Mouse (Mus musculus) forebrain, embryonic 12.5 days (tissue): Measurements from ENCODE around the gene Nox3. TPM values are rescaled to one million over a fixed set of nuclear protein-coding genes. Genes with fewer than 3 reads are reported as not detected.

Experiments used
- ATAC-seq: fragments of 200-750 bp; cut with Nextera tagmentation; 2 replicates; pipeline ENCODE4 v1.8.0; 2017; ENCODE audit warnings: moderate TSS enrichment; ENCODE audit not compliant: low FRiP score
- H3K27ac ChIP-seq: fragments of 300-500 bp; sonication (generic); 2 replicates; pipeline ENCODE4 v1.5.1; 2016; ENCODE audit warnings: mild to moderate bottlenecking
- H3K27me3 ChIP-seq: fragments of 300-500 bp; sonication (generic); 2 replicates; pipeline ENCODE4 v1.6.1; 2016; ENCODE audit warnings: mild to moderate bottlenecking
- H3K36me3 ChIP-seq: fragments of 300-500 bp; sonication (generic); replicated peaks from 2 replicates; pipeline ENCODE4 v1.6.1; 2016; ENCODE audit warnings: mild to moderate bottlenecking
- H3K4me1 ChIP-seq: fragments of 300-500 bp; sonication (generic); 2 replicates; pipeline ENCODE4 v1.6.1; 2016
- H3K4me2 ChIP-seq: fragments of 300-500 bp; sonication (generic); 2 replicates; pipeline ENCODE4 v1.6.1; 2016; ENCODE audit warnings: mild to moderate bottlenecking, moderate library complexity
- H3K4me3 ChIP-seq: fragments of 300-500 bp; sonication (generic); replicated peaks from 2 replicates; pipeline ENCODE4 v1.5.1; 2016; ENCODE audit warnings: mild to moderate bottlenecking
- H3K9ac ChIP-seq: fragments of 300-500 bp; sonication (generic); 2 replicates; pipeline ENCODE4 v1.6.1; 2016; ENCODE audit warnings: mild to moderate bottlenecking
- H3K9me3 ChIP-seq: fragments of 300-500 bp; sonication (generic); 2 replicates; pipeline ENCODE4 v1.6.1; 2016
- WGBS: fragments of 180-500 bp; shearing (Covaris S2); methylation state at CpG from one replicate; pipeline ENCODE4 v1.1.7; 2016; 5-methylcytosine and 5-hydroxymethylcytosine counted together
- polyA plus RNA-seq: library from polyadenylated mRNA; unstranded; fragments of >200 nt; fragmentation: Nextera tagmentation; extraction: Ambion mirVana; gene quantifications from 2 replicates; pipeline ENCODE4 v1.2.1, GENCODE M21; 2016

The Nox3 gene
- polyA plus RNA-seq, 1 experiment from 2014 or later: not detected

DNA sequence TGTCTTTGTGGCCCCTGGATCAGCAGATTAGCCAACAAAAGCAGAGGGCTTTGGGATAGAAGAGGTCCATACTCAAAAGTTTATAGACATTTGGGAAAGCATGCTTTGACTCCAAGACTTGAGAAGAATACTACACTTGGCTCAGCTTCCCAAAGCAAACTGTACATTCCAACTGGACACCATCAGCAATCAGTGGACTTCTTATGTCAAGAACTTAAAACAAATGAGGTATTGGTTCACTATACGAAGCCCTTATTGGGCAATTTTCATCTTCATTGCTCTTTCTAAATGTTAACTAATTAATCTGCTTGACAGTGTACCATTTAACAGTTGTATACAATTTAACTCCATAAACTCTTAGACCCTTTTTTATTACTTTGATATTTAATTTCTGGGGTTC, 97.7 kb downstream of the Nox3 start:
- Histone ChIP-seq H3K27ac (no peak overlapping the region), H3K4me3 (no peak overlapping the region), H3K4me2 (no peak overlapping the region), H3K27me3 (no peaks in the 10 kb centered on the region), H3K9me3 (no peaks in the 10 kb centered on the region), H3K36me3 (no peaks in the 10 kb centered on the region), H3K4me1 (no peaks in the 10 kb centered on the region), H3K9ac (no peak overlapping the region)
- ATAC-seq: no peak
- WGBS: 77% methylated on average over 1 of the region's 1 CpGs

DNA sequence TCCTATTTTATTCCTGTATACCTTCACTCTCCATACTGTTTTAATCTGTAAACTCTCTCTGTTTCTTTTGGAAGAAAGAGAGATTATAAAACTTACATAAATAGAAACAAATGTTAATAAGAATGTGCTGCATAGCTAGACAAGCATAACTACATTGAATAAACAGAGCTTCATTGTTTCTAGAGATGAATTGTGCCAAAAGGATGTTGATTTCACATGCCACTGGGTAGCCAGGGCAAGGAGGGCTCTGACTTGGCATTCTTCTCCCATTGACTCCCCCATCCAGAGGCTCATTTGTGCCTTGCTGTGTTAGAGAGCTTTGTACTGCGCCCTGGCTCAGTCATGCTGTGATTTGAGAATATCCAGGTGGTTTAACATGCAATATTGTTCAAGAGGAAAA, 98.2 kb downstream of the Nox3 start:
- no peaks in the 10 kb centered on the region for H3K9me3 ChIP-seq
- H3K27me3 ChIP-seq: no peaks in the 10 kb centered on the region
- H3K4me3 ChIP-seq: no peak overlapping the region
- H3K4me2 ChIP-seq: no peak overlapping the region
- no peak overlapping the region for H3K9ac ChIP-seq
- WGBS: 67% methylated on average over 1 of the region's 1 CpGs
- H3K36me3 ChIP-seq: no peaks in the 10 kb centered on the region
- no peak for ATAC-seq
- no peaks in the 10 kb centered on the region for H3K4me1 ChIP-seq
- H3K27ac ChIP-seq: no peak overlapping the region

DNA sequence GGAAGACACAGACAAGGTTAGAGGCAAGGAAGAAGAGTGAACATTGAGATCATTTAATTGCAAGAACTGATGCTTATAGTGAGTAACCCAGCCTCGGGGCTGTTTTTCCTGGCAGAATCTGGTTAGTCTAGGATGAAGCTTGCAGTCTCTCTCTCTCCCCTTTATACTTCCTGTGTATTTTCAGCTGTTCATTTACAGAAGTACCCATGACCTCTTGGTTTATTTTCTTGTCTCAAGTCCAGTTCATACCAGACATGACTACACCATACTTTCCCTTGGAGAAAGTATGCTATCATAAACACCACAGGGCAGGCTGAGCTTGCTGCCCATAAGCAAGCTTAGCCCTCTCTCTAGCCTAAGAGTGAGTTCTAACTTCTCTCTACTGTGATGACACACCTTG, 98.9 kb downstream of the Nox3 start:
- H3K4me1 ChIP-seq: no peaks in the 10 kb centered on the region
- no peaks in the 10 kb centered on the region for H3K36me3 ChIP-seq
- H3K4me3 ChIP-seq: no peak overlapping the region
- 81% methylated on average over 1 of the region's 1 CpGs for WGBS
- no peak for ATAC-seq
- H3K9me3 ChIP-seq: no peaks in the 10 kb centered on the region
- no peak overlapping the region for H3K9ac ChIP-seq
- H3K27me3 ChIP-seq: no peaks in the 10 kb centered on the region
- no peak overlapping the region for H3K27ac ChIP-seq
- no peak overlapping the region for H3K4me2 ChIP-seq

Other genes with a start within 250 kb of the Nox3 start
- gene Cldn20, start 163.7 kb downstream of the Nox3 start, polyA plus RNA-seq: 0.32 TPM in 1 of 2 replicates, not detected in the other
- gene Tfb1m, start 138.5 kb downstream of the Nox3 start, polyA plus RNA-seq: 17.4 and 18.4 TPM in 2 replicates